ENCODE assay signal across 12 mouse cellular contexts in the genomic region with DNA sequence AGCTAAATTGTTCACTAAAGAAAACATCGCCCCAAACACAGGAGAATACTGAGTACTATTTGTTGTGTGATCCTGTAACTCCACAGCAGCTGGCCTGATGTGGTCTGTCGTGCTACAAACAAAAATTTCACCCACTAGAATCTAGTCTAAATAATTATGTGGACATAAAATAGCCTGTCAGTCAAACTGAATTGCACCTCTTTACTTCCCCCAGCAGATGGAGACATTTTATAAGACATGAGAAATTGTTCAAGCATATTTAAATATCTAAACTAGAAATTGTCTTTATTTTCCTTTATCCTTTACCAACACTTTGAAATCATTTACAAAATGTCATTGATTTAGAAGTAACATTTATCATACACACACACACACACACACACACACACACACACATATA. TPM values are rescaled to one million over a fixed set of nuclear protein-coding genes. Genes with fewer than 3 reads are reported as not detected.
A peak's percentile ranks its signal among the peaks of the same experiment; 100 is the strongest.
DNase-seq lines count a peak whose midpoint lies in the region; ATAC-seq and TF ChIP-seq lines count a peak whose summit lies in the region.
"Had no signal": no experiment of that assay in that cellular context is flagged by ENCODE, and none has a peak within 500 bp of the region (broad histone marks: within the 10 kb centered on the region; RNA-seq: fewer than 3 reads in every experiment).

No protein-coding gene starts in this region.

- intact Hi-C loops in left cerebral cortex, adult 2 months (cut with DNase I), result loop anchor here (1.0 to 5.0 kb wide), 3 partner anchors 136 to 566 kb away; no protein-coding TSS in a partner anchor
- intact Hi-C loops in left cerebral cortex, postnatal 4 days (cut with DNase I), result loop anchor here (2.0 to 10.0 kb wide), 2 partner anchors 140 to 314 kb away; no protein-coding TSS in a partner anchor

- no peak for ATAC-seq in embryonic facial prominence, embryonic 11.5 days (replicated peaks; ENCODE audit: insufficient number of reproducible peaks, low FRiP score, low TSS enrichment, low read depth)
- ATAC-seq in forebrain, embryonic 11.5 days (replicated peaks; ENCODE audit: low FRiP score), result no peak

- DNase-seq in embryonic facial prominence, embryonic 11.5 days (ENCODE audit: low spot score), result peak; percentile 50
- no peak for DNase-seq in embryonic facial prominence, embryonic 10.5 days (ENCODE audit: low spot score)
- DNase-seq in left cerebral cortex, adult 2 months (ENCODE audit: extremely low spot score in 1 of 2, low spot score in 2 of 2), result no peak
- DNase-seq in left cerebral cortex, postnatal 4 days, result no peak
- peak; percentile 60 for DNase-seq in NIH3T3 (ENCODE audit: low read depth)
- peak; percentile 11 for DNase-seq in mesoderm, embryonic 11.5 days (ENCODE audit: low read depth, low spot score)
- no peak for DNase-seq in adrenal gland, adult 18-20 months (ENCODE audit: low spot score in 2 of 2)
- DNase-seq in forebrain, embryonic 11.5 days (ENCODE audit: low spot score), result no peak
- DNase-seq: layer of hippocampus, postnatal 36 days had no signal

- no peak overlapping the region for H3K27ac ChIP-seq in embryonic facial prominence, embryonic 11.5 days (replicated peaks; ENCODE audit: low read depth, low read length)
- no peak overlapping the region for H3K27ac ChIP-seq in embryonic facial prominence, embryonic 10.5 days (replicated peaks)
- H3K27ac ChIP-seq in left cerebral cortex, adult 2 months, result no peak overlapping the region
- H3K27ac ChIP-seq in forebrain, embryonic 11.5 days (ENCODE audit: low read depth, low read length), result no peak overlapping the region
- H3K27ac ChIP-seq: lung, embryonic 15.5 days had no signal

- H3K4me2 ChIP-seq in embryonic facial prominence, embryonic 11.5 days (ENCODE audit: low read depth, low read length), result no peak overlapping the region
- H3K4me2 ChIP-seq in forebrain, embryonic 11.5 days (ENCODE audit: low read depth, low read length, severe bottlenecking), result no peak overlapping the region
- H3K4me2 ChIP-seq: lung, embryonic 15.5 days had no signal

- H3K4me3 ChIP-seq in embryonic facial prominence, embryonic 11.5 days (ENCODE audit: low read depth, low read length), result no peak overlapping the region
- no peak overlapping the region for H3K4me3 ChIP-seq in embryonic facial prominence, embryonic 10.5 days
- no peak overlapping the region for H3K4me3 ChIP-seq in left cerebral cortex, adult 2 months
- no peak overlapping the region for H3K4me3 ChIP-seq in forebrain, embryonic 11.5 days (ENCODE audit: low read depth, low read length)
- H3K4me3 ChIP-seq: lung, embryonic 15.5 days had no signal

- TF ChIP-seq CTCF in left cerebral cortex, adult 2 months (IDR thresholded peaks at IDR 0.05), result peak; percentile 63

- no peaks in the 10 kb centered on the region for H3K36me3 ChIP-seq in embryonic facial prominence, embryonic 11.5 days (replicated peaks; ENCODE audit: control insufficient read depth, insufficient read depth, low read depth, low read length)
- H3K36me3 ChIP-seq in embryonic facial prominence, embryonic 10.5 days (replicated peaks), result no peaks in the 10 kb centered on the region
- H3K36me3 ChIP-seq in forebrain, embryonic 11.5 days (ENCODE audit: control insufficient read depth, insufficient read depth, low read length), result no peaks in the 10 kb centered on the region
- H3K36me3 ChIP-seq: G1E; lung, embryonic 15.5 days had no signal

- WGBS in embryonic facial prominence, embryonic 11.5 days, result 33% methylated on average over 2 of the region's 2 CpGs
- WGBS in embryonic facial prominence, embryonic 10.5 days, result 43% methylated on average over 2 of the region's 2 CpGs
- WGBS in forebrain, embryonic 11.5 days, result 40% methylated on average over 2 of the region's 2 CpGs

- no peaks in the 10 kb centered on the region for H3K27me3 ChIP-seq in embryonic facial prominence, embryonic 11.5 days (ENCODE audit: control insufficient read depth, insufficient read depth, low read length)
- H3K27me3 ChIP-seq in embryonic facial prominence, embryonic 10.5 days (replicated peaks; ENCODE audit: low read depth, poor library complexity, severe bottlenecking), result no peaks in the 10 kb centered on the region
- no peaks in the 10 kb centered on the region for H3K27me3 ChIP-seq in forebrain, embryonic 11.5 days (ENCODE audit: control insufficient read depth, insufficient read depth, low read length)
- H3K27me3 ChIP-seq: lung, embryonic 15.5 days had no signal

- no peaks in the 10 kb centered on the region for H3K9me3 ChIP-seq in embryonic facial prominence, embryonic 11.5 days (replicated peaks; ENCODE audit: control insufficient read depth, low read length)
- no peaks in the 10 kb centered on the region for H3K9me3 ChIP-seq in embryonic facial prominence, embryonic 10.5 days
- no peaks in the 10 kb centered on the region for H3K9me3 ChIP-seq in forebrain, embryonic 11.5 days (ENCODE audit: control insufficient read depth, low read length)
- H3K9me3 ChIP-seq: G1E; lung, embryonic 15.5 days had no signal

- H3K4me1 ChIP-seq in embryonic facial prominence, embryonic 11.5 days (ENCODE audit: control insufficient read depth, insufficient read depth, low read length), result no peaks in the 10 kb centered on the region
- H3K4me1 ChIP-seq in embryonic facial prominence, embryonic 10.5 days, result no peaks in the 10 kb centered on the region
- no peaks in the 10 kb centered on the region for H3K4me1 ChIP-seq in forebrain, embryonic 11.5 days (replicated peaks; ENCODE audit: control insufficient read depth, insufficient read depth, low read length)
- H3K4me1 ChIP-seq: lung, embryonic 15.5 days had no signal

- no peak overlapping the region for H3K9ac ChIP-seq in embryonic facial prominence, embryonic 11.5 days (replicated peaks; ENCODE audit: low read length)
- H3K9ac ChIP-seq in forebrain, embryonic 11.5 days (ENCODE audit: low read length), result no peak overlapping the region
- H3K9ac ChIP-seq: lung, embryonic 15.5 days had no signal

RNA-seq across cellular contexts. Expression of a gene that starts 38.4 kb away (rescaled TPM):
- 1.8 and 2.5 TPM in 2 replicates for polyA plus RNA-seq in embryonic facial prominence, embryonic 11.5 days (2014; fragmentation: Nextera tagmentation; extraction: Ambion mirVana)
- 2.6 and 3.0 TPM in 2 replicates for polyA plus RNA-seq in embryonic facial prominence, embryonic 10.5 days (2016; fragmentation: Nextera tagmentation; extraction: Ambion mirVana)
- total RNA-seq in left cerebral cortex, adult 2 months (2021), result 1 to 10 TPM; 1.7 to 3.6 TPM
- 1 to 10 TPM; 4.2 to 5.2 TPM for total RNA-seq in left cerebral cortex, postnatal 4 days (2021)
- total RNA-seq in adrenal gland, adult 18-20 months (2021), result 1 to 10 TPM; 1.1 to 1.2 TPM
- 3.9 and 4.4 TPM in 2 replicates for polyA plus RNA-seq in forebrain, embryonic 11.5 days (2014; fragmentation: Nextera tagmentation; extraction: Ambion mirVana)
- total RNA-seq: G1E; neutrophil, adult 5-6 weeks had no signal
- polyA plus RNA-seq: G1E had no signal

Comparison
In these comparisons a context has a peak if more than half of its experiments do, and no peak if none do; other contexts are left out.
1. DNase-seq: peak in embryonic facial prominence, embryonic 11.5 days (single experiment), NIH3T3 (single experiment) and mesoderm, embryonic 11.5 days (single experiment); none in embryonic facial prominence, embryonic 10.5 days (single experiment), left cerebral cortex, adult 2 months (0 of 2), left cerebral cortex, postnatal 4 days (single experiment), adrenal gland, adult 18-20 months (0 of 2) and forebrain, embryonic 11.5 days (single experiment).